Mouse (Mus musculus): ENCODE data around the gene Sik1. TPM values are rescaled to one million over a fixed set of nuclear protein-coding genes. Genes with fewer than 3 reads are reported as not detected.

The Sik1 gene
- polyA plus RNA-seq, 1 experiment = 37.1 TPM

DNA sequence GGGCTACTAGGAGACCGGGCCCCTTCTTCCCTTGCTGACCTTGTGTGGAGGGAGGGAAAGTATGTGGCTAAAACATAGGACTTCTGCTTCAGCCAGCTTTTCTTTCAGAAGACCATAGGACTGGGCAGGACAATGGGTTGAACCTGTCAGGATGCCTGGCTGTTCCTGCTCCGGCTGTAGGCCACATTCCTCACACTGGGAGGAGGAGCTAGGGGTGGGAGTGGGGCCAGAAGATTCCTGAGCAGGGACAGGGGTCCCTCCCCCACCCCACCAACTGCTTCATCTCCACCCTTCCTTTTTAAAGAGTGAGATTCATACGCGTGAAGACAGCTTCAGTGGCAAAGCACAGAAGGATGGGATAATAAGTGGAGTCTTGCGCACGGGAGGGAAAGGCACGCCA, 10.0 kb upstream of the Sik1 start:
- no peaks in the 10 kb centered on the region for H3K79me2 ChIP-seq (ENCODE audit: control insufficient read depth, insufficient read depth)
- TF ChIP-seq MAX (IDR thresholded peaks at IDR 0.05; ENCODE audit: low read depth) (no peak), TCF3 (IDR thresholded peaks at IDR 0.05; ENCODE audit: insufficient read length, low read depth) (no peak), TCF12 (IDR thresholded peaks at IDR 0.05; ENCODE audit: insufficient read depth, poor library complexity, severe bottlenecking) (no peak), POLR2A (IDR thresholded peaks at IDR 0.05; ENCODE audit: insufficient read length, low read depth) (no peak), POLR2AphosphoS2 (IDR thresholded peaks at IDR 0.05; ENCODE audit: insufficient read length, low read depth) (no peak), REST (IDR thresholded peaks at IDR 0.05; ENCODE audit: insufficient read depth, insufficient read length) (no peak), SRF (IDR thresholded peaks at IDR 0.05; ENCODE audit: control insufficient read depth, insufficient read length, low read depth) (no peak), MYOG (IDR thresholded peaks at IDR 0.05; ENCODE audit: control insufficient read depth in 1 of 3, insufficient read depth in 1 of 3, insufficient read length in 2 of 3, low read depth in 2 of 3) (no peak), E2F4 (IDR thresholded peaks at IDR 0.05; ENCODE audit: insufficient read depth) (no peak), MYOD1 (IDR thresholded peaks at IDR 0.05; ENCODE audit: control insufficient read depth in 1 of 3, insufficient read length in 2 of 3, low read depth in 2 of 3) (no peak), CEBPB (IDR thresholded peaks at IDR 0.05; ENCODE audit: insufficient read depth, poor library complexity, severe bottlenecking) (no peak), USF1 (IDR thresholded peaks at IDR 0.05; ENCODE audit: low read depth) (no peak)
- H3K27me3 ChIP-seq (ENCODE audit: control insufficient read depth, insufficient read depth, insufficient read length) = no peaks in the 10 kb centered on the region
- H3ac ChIP-seq (ENCODE audit: control insufficient read depth, insufficient read length) = no peak overlapping the region
- no peak overlapping the region for H3K4me3 ChIP-seq
- no peaks in the 10 kb centered on the region for H3K36me3 ChIP-seq (ENCODE audit: control insufficient read depth, insufficient read depth)
- no peak overlapping the region for H3K4me2 ChIP-seq (ENCODE audit: low read depth)

DNA sequence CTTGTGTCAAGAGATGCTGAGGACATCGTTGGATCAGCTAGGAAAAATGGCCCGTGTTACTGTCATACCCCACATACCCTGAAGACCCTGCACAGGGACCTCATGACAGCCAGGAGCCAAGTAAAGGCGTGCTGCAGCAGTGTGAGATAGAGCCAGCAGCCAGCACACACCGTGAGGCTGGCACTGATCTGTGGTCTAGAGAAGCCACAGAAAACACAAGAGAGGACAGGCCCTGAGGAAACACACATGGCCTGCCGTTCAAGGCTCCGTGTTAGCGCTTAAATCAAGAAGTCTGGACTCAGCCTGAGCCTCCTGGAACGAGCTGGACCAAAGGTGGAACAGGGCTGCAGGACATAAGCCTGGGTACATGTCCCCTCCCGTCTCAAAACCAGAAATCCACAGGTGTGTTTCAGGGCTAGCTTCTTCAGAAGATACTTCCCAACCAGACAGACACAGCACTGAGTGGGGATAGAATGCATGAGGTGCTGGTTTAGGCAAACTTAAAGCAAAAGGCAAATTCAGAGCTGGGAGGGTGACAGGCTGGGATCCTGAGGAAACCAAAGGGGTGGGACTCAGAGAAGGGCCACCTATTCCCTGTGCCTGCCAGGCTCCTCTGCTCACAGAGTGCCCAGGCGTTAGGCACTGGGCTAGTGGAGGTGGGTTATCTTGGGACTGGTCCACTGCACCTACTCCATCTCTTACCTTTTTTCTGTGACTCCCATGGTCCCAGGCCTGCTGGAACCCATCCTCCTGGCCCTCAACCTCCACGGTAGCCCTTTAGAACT, 9.3 kb upstream of the Sik1 start:
- H3K4me2 ChIP-seq (ENCODE audit: low read depth) = no peak overlapping the region
- no peaks in the 10 kb centered on the region for H3K27me3 ChIP-seq (ENCODE audit: control insufficient read depth, insufficient read depth, insufficient read length)
- TF ChIP-seq POLR2AphosphoS2 (IDR thresholded peaks at IDR 0.05; ENCODE audit: insufficient read length, low read depth) (no peak), MAX (IDR thresholded peaks at IDR 0.05; ENCODE audit: low read depth) (no peak), MYOD1 (IDR thresholded peaks at IDR 0.05; ENCODE audit: control insufficient read depth in 1 of 3, insufficient read length in 2 of 3, low read depth in 2 of 3) (no peak), TCF12 (IDR thresholded peaks at IDR 0.05; ENCODE audit: insufficient read depth, poor library complexity, severe bottlenecking) (no peak), POLR2A (IDR thresholded peaks at IDR 0.05; ENCODE audit: insufficient read length, low read depth) (no peak), CEBPB (IDR thresholded peaks at IDR 0.05; ENCODE audit: insufficient read depth, poor library complexity, severe bottlenecking) (no peak), USF1 (IDR thresholded peaks at IDR 0.05; ENCODE audit: low read depth) (no peak), TCF3 (IDR thresholded peaks at IDR 0.05; ENCODE audit: insufficient read length, low read depth) (no peak), REST (IDR thresholded peaks at IDR 0.05; ENCODE audit: insufficient read depth, insufficient read length) (no peak), MYOG (IDR thresholded peaks at IDR 0.05; ENCODE audit: control insufficient read depth in 1 of 3, insufficient read depth in 1 of 3, insufficient read length in 2 of 3, low read depth in 2 of 3) (no peak), E2F4 (IDR thresholded peaks at IDR 0.05; ENCODE audit: insufficient read depth) (no peak), SRF (IDR thresholded peaks at IDR 0.05; ENCODE audit: control insufficient read depth, insufficient read length, low read depth) (no peak)
- H3ac ChIP-seq (ENCODE audit: control insufficient read depth, insufficient read length) = no peak overlapping the region
- no peak overlapping the region for H3K4me3 ChIP-seq
- no peaks in the 10 kb centered on the region for H3K79me2 ChIP-seq (ENCODE audit: control insufficient read depth, insufficient read depth)
- H3K36me3 ChIP-seq (ENCODE audit: control insufficient read depth, insufficient read depth) = no peaks in the 10 kb centered on the region

GRCm38 (mm10) chr17:31863151-31863815, 7.7 kb upstream of the Sik1 start:
- no peaks in the 10 kb centered on the region for H3K27me3 ChIP-seq (ENCODE audit: control insufficient read depth, insufficient read depth, insufficient read length)
- no peaks in the 10 kb centered on the region for H3K36me3 ChIP-seq (ENCODE audit: control insufficient read depth, insufficient read depth)
- no peaks in the 10 kb centered on the region for H3K79me2 ChIP-seq (ENCODE audit: control insufficient read depth, insufficient read depth)
- TF ChIP-seq TCF12 (IDR thresholded peaks at IDR 0.05; ENCODE audit: insufficient read depth, poor library complexity, severe bottlenecking) = no peak
- no peak for TF ChIP-seq USF1 (IDR thresholded peaks at IDR 0.05; ENCODE audit: low read depth)
- TF ChIP-seq REST (IDR thresholded peaks at IDR 0.05; ENCODE audit: insufficient read depth, insufficient read length) = no peak
- no peak for TF ChIP-seq SRF (IDR thresholded peaks at IDR 0.05; ENCODE audit: control insufficient read depth, insufficient read length, low read depth)
- TF ChIP-seq E2F4 (IDR thresholded peaks at IDR 0.05; ENCODE audit: insufficient read depth) = no peak
- TF ChIP-seq MYOD1 (IDR thresholded peaks at IDR 0.05; ENCODE audit: control insufficient read depth in 1 of 3, insufficient read length in 2 of 3, low read depth in 2 of 3) = no peak
- TF ChIP-seq TCF3 (IDR thresholded peaks at IDR 0.05; ENCODE audit: insufficient read length, low read depth) = no peak
- no peak for TF ChIP-seq POLR2A (IDR thresholded peaks at IDR 0.05; ENCODE audit: insufficient read length, low read depth)
- TF ChIP-seq MAX (IDR thresholded peaks at IDR 0.05; ENCODE audit: low read depth) = no peak
- no peak for TF ChIP-seq CEBPB (IDR thresholded peaks at IDR 0.05; ENCODE audit: insufficient read depth, poor library complexity, severe bottlenecking)
- no peak for TF ChIP-seq POLR2AphosphoS2 (IDR thresholded peaks at IDR 0.05; ENCODE audit: insufficient read length, low read depth)
- TF ChIP-seq MYOG (IDR thresholded peaks at IDR 0.05; ENCODE audit: control insufficient read depth in 1 of 3, insufficient read depth in 1 of 3, insufficient read length in 2 of 3, low read depth in 2 of 3) = no peak
- H3K4me3 ChIP-seq = no peak overlapping the region
- H3ac ChIP-seq (ENCODE audit: control insufficient read depth, insufficient read length) = no peak overlapping the region
- H3K4me2 ChIP-seq (ENCODE audit: low read depth) = no peak overlapping the region

- no peak overlapping the region for H3K4me3 ChIP-seq
- no peaks in the 10 kb centered on the region for H3K27me3 ChIP-seq (ENCODE audit: control insufficient read depth, insufficient read depth, insufficient read length)
- no peak overlapping the region for H3K4me2 ChIP-seq (ENCODE audit: low read depth)
Observed at GRCm38 (mm10) chr17:31862136-31862535, 6.5 kb upstream of the Sik1 start.

More at GRCm38 (mm10) chr17:31862136-31862535, 6.5 kb upstream of the Sik1 start:
- Histone ChIP-seq H3K79me2 (ENCODE audit: control insufficient read depth, insufficient read depth) (no peaks in the 10 kb centered on the region), H3ac (ENCODE audit: control insufficient read depth, insufficient read length) (no peak overlapping the region), H3K36me3 (ENCODE audit: control insufficient read depth, insufficient read depth) (no peaks in the 10 kb centered on the region)
- no peak for TF ChIP-seq POLR2AphosphoS2 (IDR thresholded peaks at IDR 0.05; ENCODE audit: insufficient read length, low read depth)

Measured in myocyte (in vitro differentiated cells).